Mouse (Mus musculus): ENCODE measurements around the gene Tom1l1.

The Tom1l1 gene

DNA sequence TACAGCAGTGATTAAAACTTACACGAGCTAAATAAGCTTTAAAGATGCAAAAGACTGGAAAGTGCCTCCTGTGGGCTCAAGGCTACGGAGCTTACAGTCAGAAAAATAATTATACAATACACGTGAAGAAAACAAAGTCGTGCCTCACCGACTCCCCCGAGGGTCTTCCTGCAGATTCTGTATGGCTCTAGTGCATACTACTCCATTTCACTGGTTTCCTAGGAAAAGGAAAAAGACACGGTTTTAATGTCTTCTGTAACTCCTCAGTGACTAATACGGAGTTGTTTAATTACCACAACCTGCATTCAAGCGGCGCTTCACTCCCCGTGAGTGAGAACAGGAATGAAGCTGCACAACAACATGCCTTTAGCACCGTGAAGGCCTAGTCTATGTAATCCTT is 66.1 kb downstream of the Tom1l1 start:
- DNase-seq (ENCODE audit: low read depth, low spot score): no peak

DNA sequence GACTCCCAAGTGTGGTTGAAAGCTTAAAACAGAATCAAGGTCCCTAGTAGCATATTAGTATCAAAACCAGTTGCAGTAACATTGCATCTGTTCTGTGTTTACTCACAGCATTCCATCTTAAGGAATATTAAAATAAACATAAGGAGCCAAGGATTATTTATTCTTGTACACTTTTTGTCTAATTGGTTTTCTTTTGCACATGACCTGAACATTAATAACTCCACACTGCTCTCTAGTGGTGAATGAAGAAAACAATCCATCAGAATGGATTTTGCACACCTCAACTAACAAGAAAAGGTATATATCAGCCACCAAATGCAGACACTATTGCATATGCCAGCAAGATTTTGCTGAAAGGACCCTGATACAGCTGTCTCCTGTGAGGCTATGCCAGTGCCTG is 71.7 kb downstream of the Tom1l1 start:
- no peak for DNase-seq (ENCODE audit: low read depth, low spot score)

GRCm38 (mm10) chr11:90614743-90615142 is 73.4 kb downstream of the Tom1l1 start:
- DNase-seq (ENCODE audit: low read depth, low spot score): no peak

- no peak for DNase-seq (ENCODE audit: low read depth, low spot score)
Measured at GRCm38 (mm10) chr11:90612118-90612517, 76.0 kb downstream of the Tom1l1 start.

DNA sequence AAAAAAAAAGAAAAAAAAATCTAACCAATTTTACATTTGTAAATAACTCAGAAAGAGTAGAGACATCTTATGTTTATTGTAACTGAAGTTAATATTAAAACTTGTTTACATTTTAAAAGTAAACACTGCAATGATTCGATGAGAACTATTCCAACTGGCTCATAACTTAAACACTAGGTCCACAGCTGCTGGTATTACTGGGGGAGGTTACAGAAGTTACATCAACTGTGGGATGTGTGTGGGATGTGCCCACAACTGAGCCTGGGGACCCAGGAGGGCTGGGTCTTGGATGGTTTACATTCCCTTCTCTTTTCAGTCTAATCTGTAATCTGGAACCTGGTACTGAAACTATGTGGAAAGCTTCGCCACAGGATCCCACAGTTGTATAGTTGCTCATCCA is 85.1 kb downstream of the Tom1l1 start:
- DNase-seq (ENCODE audit: low read depth, low spot score): no peak

- DNase-seq (ENCODE audit: low read depth, low spot score): no peak
Measured at GRCm38 (mm10) chr11:90595826-90596225, 92.3 kb downstream of the Tom1l1 start.

Measured in embryo, embryonic 11.5 days (tissue).